Mouse (Mus musculus): ENCODE data around the gene Olfr1416.

The Olfr1416 gene

GRCm38 (mm10) chr1:92432098-92432497 is 52.8 kb downstream of the Olfr1416 start:
- no peak for DNase-seq (ENCODE audit: low read depth)

GRCm38 (mm10) chr1:92431420-92431819 is 53.5 kb downstream of the Olfr1416 start:
- no peak for DNase-seq (ENCODE audit: low read depth)

GRCm38 (mm10) chr1:92430991-92431390 is 53.9 kb downstream of the Olfr1416 start:
- DNase-seq (ENCODE audit: low read depth), result no peak
